Mouse (Mus musculus) forelimb bud, embryonic 11.5 days (tissue): ENCODE measurements around the gene Usp51.
A peak's percentile ranks its signal among the peaks of the same experiment; 100 is the strongest.
"Not testable (repeated sequence)": the region's sequence is repeated elsewhere in the genome, so short reads cannot be mapped to it uniquely, and the experiment has no call there.

Experiments used
- DNase-seq: peaks from one replicate; pipeline ENCODE4 v3.0.0-alpha.2; 2012; ENCODE audit warnings: low read depth, low spot score

The Usp51 gene

DNA sequence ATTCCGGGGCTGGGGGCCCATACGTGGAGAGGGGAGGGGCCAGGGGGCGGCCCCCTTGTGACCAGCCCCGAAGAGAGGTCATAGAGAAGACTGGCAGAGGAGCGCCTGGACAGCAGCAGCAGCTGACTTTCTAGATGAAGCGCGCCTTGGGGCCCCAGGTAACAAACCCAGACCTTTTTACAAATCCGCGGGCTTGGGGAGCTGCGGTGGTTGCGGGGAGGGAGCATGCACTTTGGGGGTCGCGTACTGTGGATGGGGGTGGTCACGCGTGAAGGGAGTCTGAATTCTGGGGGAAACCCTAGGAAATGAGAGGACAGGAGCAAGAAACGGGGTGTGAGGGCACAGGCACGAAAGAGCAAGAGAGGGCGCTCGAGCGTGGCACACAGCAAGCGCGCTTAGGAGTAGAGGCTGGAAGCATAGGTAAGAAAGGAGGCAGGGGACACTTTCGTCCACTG, at the start of gene Usp51:
Usp51 (plus strand) TSS at position 83 of the 455 bp plus-strand sequence.
- DNase-seq, result peak; percentile 18

DNA sequence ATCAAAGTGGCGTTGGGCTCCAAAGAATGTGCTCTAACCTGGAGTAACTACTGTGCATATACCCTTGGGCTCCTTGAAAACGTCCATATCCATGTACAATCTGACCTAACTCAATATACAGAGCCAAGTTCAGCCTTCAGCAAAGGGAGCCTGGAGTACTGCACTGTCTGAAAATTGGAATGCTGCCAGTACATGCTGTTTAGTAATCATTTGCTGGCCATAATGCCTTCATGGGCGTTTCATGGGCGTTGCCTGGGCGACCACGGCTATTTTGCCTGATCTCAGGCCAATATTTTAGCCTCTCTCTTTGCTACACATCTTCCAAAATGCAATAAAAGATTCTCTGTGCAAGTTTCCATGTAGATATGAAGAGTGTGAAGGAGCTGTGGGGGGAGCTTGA, 36.7 kb upstream of the Usp51 start:
- DNase-seq, result no peak

DNA sequence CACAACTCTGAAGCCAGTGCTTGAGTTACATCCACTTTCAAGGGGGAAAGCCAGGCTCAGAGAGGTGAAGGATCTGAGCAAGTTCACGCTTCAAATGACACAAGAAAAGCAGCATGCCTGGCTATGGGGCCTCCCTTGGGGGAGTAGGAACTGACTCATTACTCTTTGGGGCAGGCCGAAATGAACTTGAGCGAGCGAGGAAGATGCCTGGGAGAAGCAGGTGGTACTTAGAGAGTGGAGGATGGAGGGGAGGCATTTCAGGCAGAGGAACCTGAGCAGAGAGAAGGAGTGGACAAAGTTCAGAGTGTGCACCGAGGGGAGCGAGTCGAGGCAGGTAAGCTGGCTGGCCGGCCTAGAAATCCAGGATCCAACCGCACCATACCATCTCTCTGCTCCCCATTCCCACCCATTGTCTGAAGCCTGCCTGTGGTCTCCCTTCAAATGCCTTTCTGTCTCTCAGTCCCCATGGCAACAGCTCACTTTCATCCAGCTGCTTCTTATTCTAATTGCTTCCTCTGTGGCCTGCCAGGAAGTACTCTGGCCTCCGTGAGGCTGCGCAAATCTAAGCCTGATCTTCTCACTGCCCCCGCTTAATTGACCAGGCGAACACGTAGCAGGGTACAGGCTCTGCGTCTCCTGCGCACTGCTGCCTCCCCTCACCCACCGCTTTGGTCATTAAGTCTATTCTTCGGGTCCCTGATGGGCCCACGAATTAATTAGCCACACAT, 32.6 kb upstream of the Usp51 start:
- not testable (repeated sequence) for DNase-seq

DNA sequence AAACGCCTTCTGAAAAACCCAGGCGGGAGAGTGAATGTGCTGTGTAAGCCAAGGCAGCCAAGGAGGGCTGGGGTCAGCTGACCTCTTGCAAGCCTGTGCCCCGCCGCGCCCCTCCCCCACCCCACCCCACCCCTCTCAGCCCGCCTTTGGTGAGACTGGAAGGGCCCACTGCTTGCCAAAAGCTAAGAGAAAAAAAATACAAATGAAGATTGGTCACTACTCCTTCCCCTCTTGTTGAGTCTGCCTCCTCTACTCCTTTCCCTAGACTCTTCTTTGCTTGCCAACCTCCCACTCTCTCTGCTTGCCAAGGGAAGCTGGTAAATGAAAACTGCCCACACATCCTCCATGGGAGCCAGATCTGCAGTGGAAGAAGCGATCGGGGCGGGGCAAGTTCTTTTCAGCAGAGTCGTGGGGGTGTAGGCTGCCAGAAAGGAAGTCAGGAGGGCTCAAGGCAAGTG, 32.0 kb upstream of the Usp51 start:
- peak; percentile 12 for DNase-seq

DNA sequence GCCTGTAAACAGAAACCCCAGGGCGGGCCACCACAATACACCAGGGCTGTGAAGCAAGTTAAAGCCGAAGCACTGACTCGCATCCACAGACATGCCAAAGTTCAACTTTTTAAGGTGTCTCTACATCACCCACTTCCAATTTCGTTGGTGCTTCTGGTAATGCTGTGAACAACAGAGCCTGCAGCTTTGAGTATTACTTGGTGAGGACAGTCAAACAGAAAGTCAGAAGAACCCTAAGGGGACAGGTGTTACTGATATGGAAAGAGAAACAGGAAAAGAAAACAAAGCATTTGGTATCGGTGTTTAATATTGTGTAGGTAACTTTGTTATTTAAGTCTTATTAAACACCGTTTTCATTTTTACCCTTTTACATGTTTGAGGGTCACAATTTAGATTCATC, 29.7 kb upstream of the Usp51 start:
- DNase-seq, result no peak

DNA sequence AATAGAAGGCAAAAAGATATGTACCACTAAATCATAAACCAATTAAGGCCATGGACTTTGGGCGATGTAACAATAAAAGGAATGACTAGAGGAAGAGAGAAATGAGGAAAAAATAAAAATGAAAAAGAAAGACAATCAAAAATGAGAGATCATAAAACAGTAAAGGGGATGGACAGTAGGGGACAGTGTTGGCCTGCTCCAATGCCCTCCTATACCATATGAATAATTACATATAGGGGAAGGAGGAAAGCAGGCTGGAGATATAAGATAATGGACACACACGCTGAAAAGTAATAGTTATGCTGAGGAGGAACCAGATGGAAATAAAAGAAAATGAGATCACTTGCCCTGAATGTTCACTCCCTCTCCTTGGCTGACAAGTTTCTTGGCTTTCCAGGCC, 21.3 kb upstream of the Usp51 start:
- DNase-seq, result no peak

DNA sequence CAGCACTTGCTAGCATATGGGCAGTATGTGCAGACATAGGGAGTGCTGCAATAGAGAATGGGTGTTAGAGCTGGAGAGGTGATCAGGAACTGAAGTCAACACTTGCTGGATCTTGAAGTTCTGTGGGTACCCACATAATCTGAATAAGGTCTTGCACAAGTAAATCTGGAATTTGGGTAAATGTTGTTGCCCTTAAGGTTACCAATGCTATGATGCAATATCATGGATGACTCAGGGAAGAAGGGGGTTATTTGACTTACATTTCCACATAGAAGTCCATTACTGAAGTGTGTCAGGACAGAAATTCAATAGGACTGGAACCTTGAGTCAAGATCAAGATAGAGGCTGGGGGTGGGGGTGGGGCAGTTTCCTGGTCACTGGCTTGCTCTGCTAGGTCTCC, 16.4 kb upstream of the Usp51 start:
- DNase-seq, result not testable (repeated sequence)

DNA sequence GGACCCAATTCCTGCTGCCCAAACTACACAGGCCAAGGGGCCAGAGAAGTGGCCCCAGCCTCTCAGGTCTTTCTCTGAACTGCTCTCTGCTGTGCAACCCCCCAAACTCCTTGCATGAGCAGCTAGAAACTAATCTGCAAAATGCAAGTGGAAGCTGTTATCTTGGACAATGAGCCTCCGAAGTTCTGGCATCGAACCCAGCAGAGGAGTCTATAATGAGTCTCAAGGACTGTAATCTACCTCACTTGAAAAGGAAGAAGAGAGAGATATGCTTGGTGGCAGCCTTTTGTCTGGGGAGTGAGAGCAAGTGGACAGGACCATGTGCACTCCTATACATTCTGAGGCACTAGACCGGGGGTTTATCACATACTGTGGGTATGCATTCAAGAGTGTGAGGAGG, 10.2 kb upstream of the Usp51 start:
- not testable (repeated sequence) for DNase-seq

DNA sequence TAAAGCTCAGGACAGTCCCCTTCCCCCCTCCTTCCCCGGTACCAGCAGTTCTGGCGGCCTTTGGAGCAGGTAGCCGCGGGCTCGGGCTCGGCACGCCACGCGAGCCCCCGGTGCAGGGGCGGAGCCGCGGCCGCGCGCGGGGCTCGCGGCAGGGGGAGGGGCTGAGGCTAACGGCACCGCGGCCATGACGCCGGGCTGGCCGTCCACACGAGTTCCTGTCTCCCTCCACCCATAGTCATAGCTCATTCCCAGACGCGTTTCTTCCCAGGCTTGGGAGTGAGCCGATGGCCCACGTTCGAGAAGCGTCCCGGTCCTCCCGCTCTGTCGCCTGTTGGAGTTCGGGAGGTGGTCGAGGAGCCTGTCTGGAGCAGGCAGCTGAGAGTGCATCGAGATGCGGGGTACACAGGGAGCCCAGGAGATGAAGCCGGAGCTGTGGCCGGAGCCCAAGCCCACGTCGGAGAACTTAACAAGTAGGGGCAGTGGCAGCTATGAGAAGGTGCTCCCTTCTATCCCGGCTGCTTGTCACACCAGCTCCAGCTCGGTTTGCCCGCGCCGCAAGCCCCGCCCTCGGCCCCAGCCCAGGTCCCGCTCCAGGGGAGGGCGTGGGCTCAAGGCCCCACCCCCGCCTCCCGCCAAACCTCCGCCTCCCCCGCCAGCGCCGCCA, 884 bp downstream of the Usp51 start:
- peak; percentile 38 for DNase-seq

DNA sequence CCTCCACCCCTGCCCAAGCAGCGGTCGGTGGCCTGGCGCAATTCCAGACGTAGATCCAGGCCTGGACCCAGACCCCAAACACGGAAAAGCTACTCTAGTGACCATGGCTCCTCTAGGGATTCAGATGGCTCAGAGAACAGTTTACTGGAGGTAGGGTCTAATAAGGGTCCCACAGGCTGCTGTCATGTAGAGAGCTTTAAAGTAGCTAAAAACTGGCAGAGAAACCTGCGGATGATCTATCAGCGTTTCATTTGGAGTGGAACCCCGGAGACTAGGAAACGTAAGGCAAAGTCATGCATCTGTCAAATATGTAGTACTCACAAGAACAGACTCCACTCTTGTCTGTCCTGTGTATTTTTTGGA, 1.4 kb downstream of the Usp51 start:
- no peak for DNase-seq

DNA sequence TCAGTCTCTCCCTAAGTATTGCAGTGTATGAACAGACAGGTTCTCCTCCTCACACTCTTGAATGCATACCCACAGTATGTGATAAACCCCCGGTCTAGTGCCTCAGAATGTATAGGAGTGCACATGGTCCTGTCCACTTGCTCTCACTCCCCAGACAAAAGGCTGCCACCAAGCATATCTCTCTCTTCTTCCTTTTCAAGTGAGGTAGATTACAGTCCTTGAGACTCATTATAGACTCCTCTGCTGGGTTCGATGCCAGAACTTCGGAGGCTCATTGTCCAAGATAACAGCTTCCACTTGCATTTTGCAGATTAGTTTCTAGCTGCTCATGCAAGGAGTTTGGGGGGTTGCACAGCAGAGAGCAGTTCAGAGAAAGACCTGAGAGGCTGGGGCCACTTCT, 19.0 kb downstream of the Usp51 start:
- not testable (repeated sequence) for DNase-seq

DNA sequence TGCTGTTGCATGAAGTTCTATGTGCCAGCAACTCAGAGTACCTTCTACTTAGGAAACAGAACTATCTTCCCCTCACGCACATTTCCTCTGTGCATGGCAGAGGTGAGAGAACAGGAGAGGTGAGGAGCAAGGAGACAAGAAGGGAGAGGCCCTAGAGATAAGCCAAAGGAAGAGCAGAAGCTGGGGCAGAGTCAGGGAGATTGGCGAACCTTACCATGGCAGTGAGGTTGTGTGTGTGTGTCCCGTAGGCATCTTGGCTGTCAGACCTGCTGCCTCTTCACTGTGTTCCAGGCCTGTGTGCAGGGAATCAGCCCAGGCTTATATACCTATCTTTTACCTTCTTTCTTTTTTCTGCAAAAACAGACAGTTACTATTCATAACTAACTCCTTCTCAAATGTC, 19.4 kb downstream of the Usp51 start:
- DNase-seq, result not testable (repeated sequence)

DNA sequence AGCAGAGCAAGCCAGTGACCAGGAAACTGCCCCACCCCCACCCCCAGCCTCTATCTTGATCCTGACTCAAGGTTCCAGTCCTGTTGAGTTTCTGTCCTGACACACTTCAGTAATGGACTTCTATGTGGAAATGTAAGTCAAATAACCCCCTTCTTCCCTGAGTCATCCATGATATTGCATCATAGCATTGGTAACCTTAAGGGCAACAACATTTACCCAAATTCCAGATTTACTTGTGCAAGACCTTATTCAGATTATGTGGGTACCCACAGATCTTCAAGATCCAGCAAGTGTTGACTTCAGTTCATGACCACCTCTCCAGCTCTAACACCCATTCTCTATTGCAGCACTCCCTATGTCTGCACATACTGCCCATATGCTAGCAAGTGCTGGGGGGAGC, 25.3 kb downstream of the Usp51 start:
- DNase-seq, result not testable (repeated sequence)

DNA sequence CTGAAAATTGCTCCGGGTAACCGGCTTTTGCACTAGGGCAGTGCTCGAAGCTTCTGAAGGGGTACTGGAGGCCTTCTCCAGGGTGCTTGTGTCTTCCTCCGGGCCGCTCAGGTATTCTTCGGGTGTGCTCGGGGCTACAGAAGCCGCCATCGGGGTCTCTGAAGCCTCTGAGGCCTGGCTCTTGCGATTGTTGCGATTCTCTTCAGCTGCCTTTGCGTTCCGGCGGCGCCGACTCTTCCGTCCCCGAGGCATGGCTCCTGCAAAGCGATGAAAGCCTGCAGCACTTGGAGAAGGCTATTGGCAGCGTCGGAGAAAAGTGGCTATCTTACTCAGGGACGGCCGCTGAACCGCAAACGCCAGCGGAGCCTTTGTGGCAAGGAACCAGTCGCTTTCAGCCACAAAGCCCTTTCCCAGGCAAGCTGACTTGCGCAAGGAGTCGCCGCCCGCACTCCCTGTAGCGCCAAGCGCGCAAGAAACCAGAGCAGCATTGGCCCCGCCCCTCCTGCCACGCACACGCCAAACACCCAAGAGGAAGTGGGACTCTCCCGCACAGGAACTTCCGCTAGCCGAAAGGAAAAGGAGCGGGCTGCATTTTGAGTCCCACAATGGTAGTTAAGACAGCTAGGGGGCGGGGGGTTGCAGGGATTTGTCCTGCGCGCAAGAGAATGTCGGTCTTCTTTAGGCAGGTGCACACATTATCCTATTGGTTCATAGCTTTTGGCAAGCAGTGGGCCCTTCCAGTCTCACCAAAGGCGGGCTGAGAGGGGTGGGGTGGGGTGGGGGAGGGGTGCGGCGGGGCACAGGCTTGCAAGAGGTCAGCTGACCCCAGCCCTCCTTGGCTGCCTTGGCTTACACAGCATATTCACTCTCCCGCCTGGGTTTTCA, 31.1 kb downstream of the Usp51 start, which contains the start of gene Mageh1:
Mageh1 (minus strand) TSS at position 489 of the 885 bp plus-strand sequence.
- peak; percentile 80 for DNase-seq

DNA sequence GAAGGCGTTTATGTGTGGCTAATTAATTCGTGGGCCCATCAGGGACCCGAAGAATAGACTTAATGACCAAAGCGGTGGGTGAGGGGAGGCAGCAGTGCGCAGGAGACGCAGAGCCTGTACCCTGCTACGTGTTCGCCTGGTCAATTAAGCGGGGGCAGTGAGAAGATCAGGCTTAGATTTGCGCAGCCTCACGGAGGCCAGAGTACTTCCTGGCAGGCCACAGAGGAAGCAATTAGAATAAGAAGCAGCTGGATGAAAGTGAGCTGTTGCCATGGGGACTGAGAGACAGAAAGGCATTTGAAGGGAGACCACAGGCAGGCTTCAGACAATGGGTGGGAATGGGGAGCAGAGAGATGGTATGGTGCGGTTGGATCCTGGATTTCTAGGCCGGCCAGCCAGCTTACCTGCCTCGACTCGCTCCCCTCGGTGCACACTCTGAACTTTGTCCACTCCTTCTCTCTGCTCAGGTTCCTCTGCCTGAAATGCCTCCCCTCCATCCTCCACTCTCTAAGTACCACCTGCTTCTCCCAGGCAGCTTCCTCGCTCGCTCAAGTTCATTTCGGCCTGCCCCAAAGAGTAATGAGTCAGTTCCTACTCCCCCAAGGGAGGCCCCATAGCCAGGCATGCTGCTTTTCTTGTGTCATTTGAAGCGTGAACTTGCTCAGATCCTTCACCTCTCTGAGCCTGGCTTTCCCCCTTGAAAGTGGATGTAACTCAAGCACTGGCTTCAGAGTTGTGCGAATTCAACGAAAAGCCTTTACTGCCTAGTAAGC, 31.9 kb downstream of the Usp51 start:
- DNase-seq, result not testable (repeated sequence)
